Mouse (Mus musculus) intestine, embryonic 14.5 days (tissue): ENCODE measurements around the gene Sh3tc1. TPM values are rescaled to one million over a fixed set of nuclear protein-coding genes. Genes with fewer than 3 reads are reported as not detected.
A peak's percentile ranks its signal among the peaks of the same experiment; 100 is the strongest.

ENCODE experiments used
- ATAC-seq: fragments of 200-750 bp; cut with Nextera tagmentation; replicated peaks from 2 replicates; pipeline ENCODE4 v1.8.0; 2017; ENCODE audit warnings: low read depth, moderate number of reproducible peaks, moderate TSS enrichment, moderate library complexity; ENCODE audit not compliant: low FRiP score, low TSS enrichment
- DNase-seq: peaks from one replicate; pipeline ENCODE4 v3.0.0-alpha.2; 2018; ENCODE audit warnings: low spot score
- H3K27ac ChIP-seq: fragments of 300-500 bp; sonication (generic); 2 replicates; pipeline ENCODE4 v1.5.1; 2014; ENCODE audit warnings: low read depth, mild to moderate bottlenecking, control low read depth
- H3K27me3 ChIP-seq: fragments of 300-500 bp; sonication (generic); replicated peaks from 2 replicates; pipeline ENCODE4 v1.6.1; 2014; ENCODE audit warnings: low read length, control low read depth; ENCODE audit not compliant: control insufficient read depth, insufficient read depth
- H3K36me3 ChIP-seq: fragments of 300-500 bp; sonication (generic); 2 replicates; pipeline ENCODE4 v1.6.1; 2014; ENCODE audit warnings: low read length, control low read depth; ENCODE audit not compliant: control insufficient read depth, insufficient read depth
- H3K4me1 ChIP-seq: fragments of 300-500 bp; sonication (generic); replicated peaks from 2 replicates; pipeline ENCODE4 v1.6.1; 2014; ENCODE audit warnings: low read length, control low read depth, mixed read lengths; ENCODE audit not compliant: control insufficient read depth, insufficient read depth
- H3K4me2 ChIP-seq: fragments of 300-500 bp; sonication (generic); 2 replicates; pipeline ENCODE4 v1.6.1; 2014; ENCODE audit warnings: low read length
- H3K4me3 ChIP-seq: fragments of 300-500 bp; sonication (generic); 2 replicates; pipeline ENCODE4 v1.5.1; 2014; ENCODE audit warnings: low read depth, low read length, control low read depth, mixed read lengths
- H3K9ac ChIP-seq: fragments of 300-500 bp; sonication (generic); 2 replicates; pipeline ENCODE4 v1.6.1; 2014; ENCODE audit warnings: mild to moderate bottlenecking, low read length
- H3K9me3 ChIP-seq: fragments of 300-500 bp; sonication (generic); 2 replicates; pipeline ENCODE4 v1.6.1; 2016; ENCODE audit warnings: low read length, control low read depth; ENCODE audit not compliant: control insufficient read depth
- WGBS: fragments of 180-500 bp; shearing (Covaris S2); extraction: QIAGEN DNeasy Blood & Tissue Kit; methylation state at CpG from one replicate; pipeline ENCODE4 v1.1.7; 2014; 5-methylcytosine and 5-hydroxymethylcytosine counted together
- polyA plus RNA-seq: library from polyadenylated mRNA; unstranded; fragments of >200 nt; fragmentation: Nextera tagmentation; extraction: Ambion mirVana; gene quantifications from 2 replicates; pipeline ENCODE4 v1.2.1, GENCODE M21; 2014

The Sh3tc1 gene
- polyA plus RNA-seq, 1 experiment from 2014 or later = 10.1 TPM

DNA sequence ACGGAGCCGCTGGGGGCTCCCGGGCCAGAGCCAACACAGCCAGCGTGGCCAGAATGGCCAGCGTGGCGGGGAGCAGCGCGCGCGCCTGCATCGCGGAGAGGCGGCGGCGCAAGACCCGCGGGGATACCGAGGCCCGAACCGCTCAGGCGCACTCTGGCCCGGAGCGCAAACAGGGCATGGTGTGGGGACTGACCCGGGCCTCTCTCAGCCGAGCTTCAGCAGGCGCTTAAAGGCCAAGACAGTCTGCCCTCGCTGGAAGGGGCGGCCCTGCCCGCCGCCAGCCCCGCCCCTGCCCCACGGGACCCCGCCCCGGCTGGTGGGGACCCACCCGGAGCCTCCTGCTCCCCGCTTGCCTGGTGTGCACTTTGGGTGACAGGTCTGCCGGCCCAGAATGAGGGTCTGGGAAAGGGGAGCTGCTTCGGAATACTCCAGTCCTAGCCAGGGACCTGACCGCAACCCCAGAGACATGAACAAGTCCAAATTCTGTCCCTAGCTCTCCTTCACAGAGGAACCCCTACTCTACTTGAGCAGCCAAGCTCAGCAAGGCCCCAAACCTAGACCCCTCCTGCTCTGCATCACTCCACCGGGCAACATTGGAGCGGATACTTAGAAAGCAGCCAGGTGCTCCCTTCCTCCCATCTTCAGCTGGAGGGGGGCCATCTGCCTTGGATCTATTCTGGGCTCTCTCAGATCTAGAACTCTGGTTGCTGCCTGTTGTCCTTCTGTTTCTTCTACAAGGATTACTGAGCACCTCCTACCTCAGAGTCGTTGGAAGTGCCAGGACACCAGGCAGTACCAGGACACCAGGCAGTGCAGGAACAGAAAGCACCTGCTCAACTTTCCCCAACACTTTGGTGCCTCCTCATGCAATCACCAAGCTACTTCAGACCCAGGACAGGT is 60.3 kb downstream of the Sh3tc1 start, which contains the start of gene Htra3:
Gene Htra3, minus strand, starts transcription at position 527 of the 900 bp plus-strand sequence.
- WGBS = 8% methylated on average over 41 of the region's 42 CpGs
- ATAC-seq (peak; percentile 51), DNase-seq (peak; percentile 64)
- H3K36me3 ChIP-seq = no peaks in the 10 kb centered on the region
- no peaks in the 10 kb centered on the region for H3K9me3 ChIP-seq
- peaks cover 30% of the 10 kb centered on the region for H3K27me3 ChIP-seq
- peaks cover 11% of the 10 kb centered on the region for H3K4me1 ChIP-seq
- no peak within 1 kb of the TSS for H3K27ac ChIP-seq
- H3K4me3 ChIP-seq = peak within 1 kb of the TSS; percentile 49
- peak within 1 kb of the TSS; percentile 93 for H3K4me2 ChIP-seq
- H3K9ac ChIP-seq = peak within 1 kb of the TSS; percentile 69

GRCm38 (mm10) chr5:35676964-35677363 is 62.8 kb downstream of the Sh3tc1 start:
- H3K4me2 ChIP-seq = no peak overlapping the region
- H3K9me3 ChIP-seq = no peaks in the 10 kb centered on the region
- H3K27ac ChIP-seq = no peak overlapping the region
- H3K4me3 ChIP-seq = no peak overlapping the region
- H3K4me1 ChIP-seq = peaks cover 29% of the 10 kb centered on the region
- 81% methylated on average over 7 of the region's 7 CpGs for WGBS
- peaks cover 30% of the 10 kb centered on the region for H3K27me3 ChIP-seq
- H3K36me3 ChIP-seq = no peaks in the 10 kb centered on the region
- ATAC-seq (no peak), DNase-seq (no peak)
- H3K9ac ChIP-seq = no peak overlapping the region

- H3K4me1 ChIP-seq = peaks cover 48% of the 10 kb centered on the region
- no peak for DNase-seq
- H3K4me2 ChIP-seq = no peak overlapping the region
- H3K27me3 ChIP-seq = peaks cover 19% of the 10 kb centered on the region
- 40% methylated on average over 4 of the region's 4 CpGs for WGBS
- H3K9ac ChIP-seq = no peak overlapping the region
- no peak for ATAC-seq
- H3K36me3 ChIP-seq = no peaks in the 10 kb centered on the region
- peak overlapping the region; percentile 76; the same call in 1 of the 2 replicates for H3K27ac ChIP-seq
- no peak overlapping the region for H3K4me3 ChIP-seq
- H3K9me3 ChIP-seq = no peaks in the 10 kb centered on the region
Measured at GRCm38 (mm10) chr5:35674081-35674555, 65.7 kb downstream of the Sh3tc1 start.

DNA sequence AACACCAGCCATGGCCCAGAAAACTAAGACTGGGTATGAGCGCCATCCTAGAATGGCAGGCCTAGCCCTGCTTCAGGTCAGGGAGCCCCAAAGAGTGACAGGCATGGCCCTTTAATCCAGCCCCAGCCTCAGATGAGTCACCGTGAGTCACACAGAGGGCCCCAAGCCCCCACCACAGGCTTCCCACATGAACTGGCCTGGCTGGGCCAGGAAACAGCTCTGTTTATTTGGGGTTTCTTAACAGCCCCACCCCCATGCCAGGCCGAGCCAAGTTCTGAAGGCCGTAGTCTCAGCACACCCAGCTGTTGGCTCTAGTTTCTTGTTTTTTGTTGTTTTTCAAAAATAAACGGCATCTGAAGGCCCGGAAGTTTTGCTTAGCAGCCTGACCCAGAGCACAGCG is 66.7 kb downstream of the Sh3tc1 start:
- peak; percentile 67 for DNase-seq

GRCm38 (mm10) chr5:35672581-35672980 is 67.2 kb downstream of the Sh3tc1 start:
- Histone ChIP-seq H3K4me3 (no peak overlapping the region), H3K4me2 (no peak overlapping the region), H3K36me3 (no peaks in the 10 kb centered on the region), H3K9me3 (no peaks in the 10 kb centered on the region), H3K9ac (no peak overlapping the region), H3K4me1 (peaks cover 44% of the 10 kb centered on the region), H3K27ac (peak overlapping the region; percentile 76; the same call in 1 of the 2 replicates), H3K27me3 (peaks cover 5% of the 10 kb centered on the region; the same call in 1 of the 2 replicates)
- ATAC-seq (no peak; the same call in 1 of the 2 replicates), DNase-seq (no peak)
- 56% methylated on average over 1 of the region's 1 CpGs for WGBS

More for the DNA sequence above, 66.7 kb downstream of the Sh3tc1 start:
- Histone ChIP-seq H3K4me1 (peaks cover 44% of the 10 kb centered on the region), H3K4me2 (0 out of 2 replicates have a peak overlapping the region, but pooled peaks have one; percentile 13), H3K9me3 (no peaks in the 10 kb centered on the region), H3K9ac (no peak overlapping the region), H3K27ac (peak overlapping the region; percentile 76), H3K4me3 (no peak overlapping the region), H3K36me3 (no peaks in the 10 kb centered on the region), H3K27me3 (peaks cover 9% of the 10 kb centered on the region)
- peak; percentile 74; the same call in 1 of the 2 replicates for ATAC-seq
- WGBS = 38% methylated on average over 7 of the region's 7 CpGs

- WGBS = 78% methylated on average over 9 of the region's 9 CpGs
- H3K27me3 ChIP-seq = no peaks in the 10 kb centered on the region
- H3K36me3 ChIP-seq = no peaks in the 10 kb centered on the region
- no peaks in the 10 kb centered on the region for H3K9me3 ChIP-seq
- no peak overlapping the region for H3K4me3 ChIP-seq
- DNase-seq (no peak), ATAC-seq (no peak)
- H3K27ac ChIP-seq = 0 out of 2 replicates have a peak overlapping the region, but pooled peaks have one; percentile 7
- peaks cover 44% of the 10 kb centered on the region for H3K4me1 ChIP-seq
- no peak overlapping the region for H3K4me2 ChIP-seq
- no peak overlapping the region for H3K9ac ChIP-seq
Measured at GRCm38 (mm10) chr5:35671474-35671891, 68.3 kb downstream of the Sh3tc1 start.

- no peaks in the 10 kb centered on the region for H3K9me3 ChIP-seq
- H3K9ac ChIP-seq = no peak overlapping the region
- peak overlapping the region; percentile 57; the same call in 1 of the 2 replicates for H3K27ac ChIP-seq
- DNase-seq = no peak
- no peaks in the 10 kb centered on the region for H3K36me3 ChIP-seq
- H3K27me3 ChIP-seq = no peaks in the 10 kb centered on the region
- H3K4me1 ChIP-seq = peaks cover 44% of the 10 kb centered on the region
- WGBS = 44% methylated on average over 6 of the region's 6 CpGs
- no peak overlapping the region for H3K4me3 ChIP-seq
- no peak for ATAC-seq
- H3K4me2 ChIP-seq = no peak overlapping the region
Measured at GRCm38 (mm10) chr5:35670412-35670801, 69.4 kb downstream of the Sh3tc1 start.

- ATAC-seq = no peak
- WGBS = 24% methylated on average over 11 of the region's 11 CpGs
- H3K4me3 ChIP-seq = no peak overlapping the region
- no peak overlapping the region for H3K4me2 ChIP-seq
- DNase-seq = no peak
- no peaks in the 10 kb centered on the region for H3K36me3 ChIP-seq
- no peak overlapping the region for H3K9ac ChIP-seq
- H3K9me3 ChIP-seq = no peaks in the 10 kb centered on the region
- no peaks in the 10 kb centered on the region for H3K27me3 ChIP-seq
- H3K27ac ChIP-seq = peak overlapping the region; percentile 62; the same call in 1 of the 2 replicates
- H3K4me1 ChIP-seq = peaks cover 44% of the 10 kb centered on the region
Measured at GRCm38 (mm10) chr5:35669747-35670411, 69.9 kb downstream of the Sh3tc1 start.
